Mouse (Mus musculus) neutrophil, adult 5-6 weeks (primary cell): ENCODE measurements around the gene Gfod2. TPM values are rescaled to one million over a fixed set of nuclear protein-coding genes. Genes with fewer than 3 reads are reported as not detected.

ENCODE experiments used
- ATAC-seq: fragments of 151-379, 151-347 bp; 2 replicates; pipeline ENCODE4 v1.8.0; 2017; ENCODE audit warnings: mild to moderate bottlenecking, moderate TSS enrichment; ENCODE audit not compliant: insufficient number of reproducible peaks, poor library complexity, low FRiP score, severe bottlenecking; ENCODE audit errors: extremely low read depth
- total RNA-seq: library from RNA; stranded (forward); fragments of 200-1000 nt; gene quantifications from 2 replicates; pipeline ENCODE4 v1.2.3, GENCODE M21; 2017

Gfod2 gene
- total RNA-seq, 1 experiment from 2014 or later: 1.6 TPM

DNA sequence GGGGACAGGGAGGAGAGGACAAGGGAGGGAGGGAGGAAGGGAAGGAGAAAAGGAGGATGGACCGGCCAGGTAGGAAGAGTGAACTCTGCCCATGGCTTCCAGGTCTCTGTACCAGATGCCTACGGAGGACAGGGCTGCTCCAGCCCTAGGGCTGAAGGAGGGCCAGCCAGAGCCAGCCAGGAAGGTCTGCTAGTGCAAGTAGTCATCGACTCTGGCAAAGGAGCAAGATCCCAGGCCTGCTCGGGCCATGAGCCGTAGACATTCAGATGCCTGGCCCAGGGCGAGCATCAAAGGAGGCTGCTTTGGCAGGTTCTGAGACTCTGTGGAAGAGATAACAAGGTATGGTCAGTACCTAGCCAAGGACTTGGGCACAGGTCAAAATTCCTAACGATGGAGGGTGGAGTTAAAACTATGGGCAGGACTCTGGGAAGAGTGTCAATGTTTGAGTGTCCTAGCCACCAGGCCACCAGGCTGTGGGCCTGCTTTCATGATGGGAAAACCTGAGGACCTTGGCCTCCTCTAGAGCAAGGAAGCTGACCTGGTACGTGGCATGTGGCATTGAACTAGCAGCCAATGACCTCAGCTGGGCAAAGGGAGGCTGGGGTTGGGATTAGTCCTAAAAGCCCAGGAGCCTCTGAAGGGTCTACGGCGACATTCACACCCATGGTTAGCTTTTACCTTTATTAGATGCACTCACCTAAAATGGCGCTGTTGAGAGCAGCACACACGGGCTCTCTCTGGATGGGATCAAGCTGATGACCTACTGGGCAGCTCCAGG, 13.1 kb upstream of the Gfod2 start:
- no peak for ATAC-seq

DNA sequence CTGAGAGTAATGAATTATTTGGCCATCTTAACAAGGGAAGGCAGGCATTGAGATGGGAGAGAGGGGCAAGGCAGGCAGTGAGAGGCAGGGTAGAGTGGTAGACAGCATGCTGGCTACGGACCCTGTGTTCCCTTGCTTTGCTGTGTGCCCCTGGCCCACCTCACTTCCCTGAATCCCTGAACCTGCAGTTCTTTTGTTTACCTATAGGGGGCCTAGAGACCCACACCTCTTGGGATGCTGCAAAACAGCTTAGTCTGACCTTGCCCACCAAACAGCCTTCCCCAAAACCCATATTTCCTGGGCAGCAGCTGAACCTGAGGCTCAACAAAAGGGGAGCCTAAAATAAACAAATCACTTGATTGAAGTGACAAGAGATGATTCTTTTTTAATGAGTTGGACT, 12.1 kb upstream of the Gfod2 start:
- ATAC-seq: no peak

GRCm38 (mm10) chr8:105768485-105769257, 10.2 kb upstream of the Gfod2 start:
- ATAC-seq: no peak

DNA sequence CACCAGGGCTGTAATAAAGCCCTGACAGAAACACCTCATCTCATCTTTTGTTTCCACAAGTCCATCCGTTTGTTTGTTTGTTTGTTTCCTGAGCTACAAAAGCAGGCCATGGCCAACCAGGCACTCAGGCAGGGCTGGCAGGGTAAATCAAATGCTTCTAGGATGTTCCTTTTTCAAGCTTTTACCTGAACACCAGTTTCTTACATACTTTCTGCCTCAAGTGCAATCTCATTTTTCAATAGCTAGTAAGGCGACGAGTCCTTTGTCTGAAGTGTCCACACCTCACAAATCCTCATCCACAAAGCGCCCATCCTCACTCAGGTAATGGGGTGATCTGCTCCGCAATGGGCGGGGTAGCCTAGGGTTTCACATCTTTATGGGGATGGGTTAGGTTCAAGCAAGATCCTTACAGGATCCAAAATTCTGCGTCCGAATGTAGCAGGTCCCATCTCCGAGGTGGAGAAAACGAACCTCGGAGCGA, 628 bp downstream of the Gfod2 start:
- no peak for ATAC-seq

DNA sequence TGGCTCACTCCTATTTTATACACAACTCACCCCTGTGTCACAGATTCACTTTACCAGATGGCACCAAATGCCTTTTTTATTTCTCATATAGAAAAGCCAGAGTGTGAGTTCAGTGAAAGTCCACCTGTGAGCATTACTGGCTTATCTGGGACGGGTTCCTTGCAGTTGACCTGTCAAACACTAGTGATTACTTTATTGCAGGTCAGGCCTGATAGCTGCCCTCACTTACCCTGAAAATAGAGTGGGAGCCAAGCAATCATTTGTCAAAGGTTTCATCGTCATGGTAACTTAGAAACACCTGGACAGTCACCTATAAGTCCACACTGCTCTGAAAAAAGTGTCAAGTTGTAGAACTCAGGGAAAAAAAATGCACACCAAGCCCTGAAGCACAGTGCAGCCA, 3.8 kb downstream of the Gfod2 start:
- ATAC-seq: no peak

GRCm38 (mm10) chr8:105753916-105754315, 4.5 kb downstream of the Gfod2 start:
- ATAC-seq: no peak

DNA sequence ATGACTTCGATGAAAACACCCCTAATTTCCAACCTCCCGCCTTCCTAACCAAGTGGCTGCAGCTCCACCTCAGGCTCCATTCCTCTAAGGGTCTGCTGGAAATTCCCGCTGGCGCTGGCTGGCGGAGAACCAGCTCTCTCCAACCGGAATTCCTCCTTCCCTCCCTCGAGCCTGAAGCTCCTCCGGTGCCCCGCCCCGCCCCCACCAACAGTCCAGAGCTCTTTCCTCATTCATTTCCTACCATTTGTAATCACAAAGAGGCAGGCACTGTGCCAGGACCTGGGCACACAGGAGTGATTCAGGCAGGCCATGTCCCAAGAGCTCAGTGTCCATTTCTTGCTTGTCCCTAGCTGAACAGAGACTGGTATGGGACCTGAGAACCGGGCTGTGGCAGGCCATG, 7.9 kb downstream of the Gfod2 start:
- no peak for ATAC-seq

GRCm38 (mm10) chr8:105743301-105743700, 15.2 kb downstream of the Gfod2 start:
- no peak for ATAC-seq

DNA sequence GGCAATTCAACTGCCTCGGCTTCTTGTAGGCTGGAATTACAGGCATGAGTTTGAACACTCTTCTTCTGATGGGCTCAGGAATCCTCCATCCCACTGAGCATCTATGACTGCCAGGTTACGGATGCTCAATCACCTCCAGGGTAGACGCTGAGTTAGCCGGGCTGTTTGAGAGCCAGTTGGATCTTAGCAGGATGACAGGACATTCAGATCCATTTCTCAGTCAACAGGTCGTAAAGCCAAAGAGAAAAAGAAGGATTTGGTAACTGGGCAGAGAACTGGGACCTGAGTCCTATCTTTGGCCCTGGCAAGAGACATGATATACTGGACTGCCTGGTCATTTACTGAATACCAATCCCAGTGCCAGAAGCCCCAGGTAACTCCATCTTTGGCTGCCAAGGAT, 19.2 kb downstream of the Gfod2 start:
- ATAC-seq: no peak

- no peak for ATAC-seq
Observed at GRCm38 (mm10) chr8:105732186-105732585, 26.3 kb downstream of the Gfod2 start.

DNA sequence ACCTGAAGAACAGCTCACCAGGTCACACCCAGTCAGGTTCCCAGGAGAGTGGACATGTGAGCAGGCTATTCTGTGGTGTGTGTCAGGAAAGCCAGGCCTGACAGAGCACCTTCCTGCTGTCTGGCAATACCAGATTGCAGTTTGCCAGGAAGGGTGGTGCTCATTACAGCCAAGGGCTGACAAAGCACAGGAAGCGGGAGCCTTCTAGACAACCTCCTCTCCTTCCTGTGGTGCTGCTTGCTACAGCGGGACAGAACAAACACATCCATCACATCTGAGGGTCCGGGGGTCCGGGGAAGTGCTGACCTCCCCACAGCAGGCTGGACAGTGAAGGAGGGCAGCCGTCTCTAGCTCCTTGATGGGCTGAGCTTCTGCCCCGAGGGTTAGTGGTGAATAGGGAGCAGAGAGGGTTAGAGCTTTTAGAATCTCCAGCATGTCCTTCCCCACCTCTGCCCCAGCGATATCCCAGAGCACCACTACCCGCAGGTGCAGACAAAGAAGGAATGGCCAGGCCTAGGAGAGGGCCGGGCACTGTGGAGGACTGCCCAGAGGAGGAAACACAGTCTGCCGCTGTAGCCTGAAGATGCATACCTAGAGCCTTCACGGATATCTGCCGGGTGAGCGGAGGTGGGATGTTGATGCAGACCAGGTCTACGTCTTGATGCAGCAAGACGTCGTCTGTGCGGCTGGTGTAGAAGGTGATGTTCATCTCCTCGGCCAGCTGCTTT, 30.9 kb downstream of the Gfod2 start:
- ATAC-seq: 0 out of 2 replicates have a peak, but pooled peaks have one; percentile 13

- ATAC-seq: no peak
Observed at GRCm38 (mm10) chr8:105725726-105726125, 32.7 kb downstream of the Gfod2 start.

- ATAC-seq: no peak
Observed at GRCm38 (mm10) chr8:105722861-105723260, 35.6 kb downstream of the Gfod2 start.

- ATAC-seq: no peak
Observed at GRCm38 (mm10) chr8:105719637-105720036, 38.8 kb downstream of the Gfod2 start.

GRCm38 (mm10) chr8:105716302-105716945, 42.0 kb downstream of the Gfod2 start:
- ATAC-seq: no peak

GRCm38 (mm10) chr8:105715042-105715441, 43.4 kb downstream of the Gfod2 start:
- ATAC-seq: no peak

- ATAC-seq: peak; percentile 89
Observed at GRCm38 (mm10) chr8:105714139-105714538, 44.3 kb downstream of the Gfod2 start.

DNA sequence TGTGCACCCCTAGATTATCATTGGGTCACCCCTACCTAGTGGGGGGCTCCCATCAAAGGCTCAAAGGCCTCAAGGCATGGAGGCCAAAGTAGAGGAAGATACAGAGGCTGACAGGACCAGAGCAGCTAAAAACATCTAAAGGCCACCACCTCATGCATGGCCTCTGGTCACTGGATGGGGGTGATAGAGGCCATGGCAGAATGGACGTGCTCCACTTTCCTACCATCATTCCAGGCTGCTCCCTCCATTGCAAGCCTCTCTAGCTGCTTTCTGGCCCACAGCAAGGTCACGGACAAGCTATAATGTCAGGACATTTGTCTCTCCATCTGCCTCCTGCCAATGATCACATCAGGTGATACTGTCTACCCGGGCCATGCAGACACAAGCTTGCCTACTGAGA, 46.2 kb downstream of the Gfod2 start:
- no peak for ATAC-seq

DNA sequence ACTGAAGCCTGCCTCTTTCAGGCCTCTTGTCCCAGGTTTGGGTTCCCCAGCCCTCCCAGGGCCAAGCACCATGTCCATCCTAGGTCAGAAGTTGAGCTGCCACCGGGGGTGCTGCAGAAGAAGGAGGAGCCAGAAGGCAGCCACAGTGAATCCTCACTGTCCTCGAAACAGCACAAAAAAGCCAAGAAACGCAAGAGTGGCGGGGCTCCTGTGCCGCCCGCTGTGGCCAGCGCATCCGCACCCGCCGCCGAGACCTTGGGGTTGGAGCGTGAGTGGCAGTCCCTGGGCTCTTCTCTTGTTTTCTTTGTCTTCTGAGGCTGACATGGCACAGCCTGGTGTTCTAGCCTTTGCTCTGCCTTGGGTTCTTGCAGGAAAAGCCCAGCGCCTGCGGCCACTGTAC, 49.1 kb downstream of the Gfod2 start:
- ATAC-seq: no peak
